Mouse (Mus musculus) CH12.LX (cell line): ENCODE data around the gene Edc3. TPM values are rescaled to one million over a fixed set of nuclear protein-coding genes. Genes with fewer than 3 reads are reported as not detected.

Experiments used
- DNase-seq: peaks from one replicate; pipeline ENCODE4 v3.0.0-alpha.2; 2013; ENCODE audit errors: extremely low read depth
- H3K27ac ChIP-seq: 2 replicates; pipeline ENCODE4 v1.5.1; 2012; ENCODE audit warnings: low read depth, mild to moderate bottlenecking, control low read depth, moderate library complexity; ENCODE audit not compliant: insufficient read depth
- H3K27me3 ChIP-seq: replicated peaks from 2 replicates; pipeline ENCODE3; 2012; ENCODE audit warnings: inconsistent platforms
- H3K36me3 ChIP-seq, 2 experiments: replicated peaks in 1 of 2; 2 replicates each; pipeline versions ENCODE3 to v1.6.1; 2012; ENCODE audit warnings: inconsistent platforms in 1 of 2, low read length in 1 of 2, mild to moderate bottlenecking in 1 of 2, mixed read lengths in 1 of 2, moderate library complexity in 1 of 2; ENCODE audit not compliant: control insufficient read depth in 1 of 2, insufficient read depth in 1 of 2
- H3K4me1 ChIP-seq, 2 experiments: 2 replicates each; pipeline ENCODE4 v1.6.1; 2012; ENCODE audit warnings: inconsistent platforms in 1 of 2, moderate library complexity in 1 of 2; ENCODE audit not compliant: insufficient read depth in 2 of 2, control insufficient read depth in 1 of 2
- H3K4me2 ChIP-seq: 2 replicates; pipeline ENCODE4 v1.6.1; 2012; ENCODE audit warnings: low read depth, mild to moderate bottlenecking, control low read depth; ENCODE audit not compliant: poor library complexity, insufficient read depth, severe bottlenecking
- H3K4me3 ChIP-seq, 3 experiments: fragments of 150-350 bp in 1 of 3; sonication (generic) in 1 of 3; replicated peaks in 1 of 3; 2 replicates each; pipeline versions ENCODE3 to v1.5.1; 2011 to 2012; ENCODE audit warnings: low read depth in 2 of 3, low read length in 2 of 3, mild to moderate bottlenecking in 2 of 3, moderate library complexity in 2 of 3, control low read depth in 1 of 3, improper control_type of control experiment in 1 of 3, inconsistent platforms in 1 of 3, mixed read lengths in 1 of 3; ENCODE audit not compliant: poor library complexity in 1 of 3
- H3K79me2 ChIP-seq: replicated peaks from 2 replicates; pipeline ENCODE4 v1.6.1; 2012; ENCODE audit warnings: mild to moderate bottlenecking, moderate library complexity; ENCODE audit not compliant: control insufficient read depth, poor library complexity, insufficient read depth, severe bottlenecking; ENCODE audit errors: extremely low read depth
- H3K9ac ChIP-seq: 2 replicates; pipeline ENCODE4 v1.6.1; 2012; ENCODE audit warnings: low read depth, mild to moderate bottlenecking, control low read depth, moderate library complexity; ENCODE audit not compliant: insufficient read depth
- H3K9me3 ChIP-seq: replicated peaks from 2 replicates; pipeline ENCODE3; 2012; ENCODE audit warnings: low read length, inconsistent platforms, mixed read lengths
- BHLHE40 ChIP-seq: IDR thresholded peaks from 2 replicates; pipeline ENCODE4 v1.6.1; 2011; ENCODE audit warnings: mild to moderate bottlenecking, low read depth, low read length, improper control_type of control experiment
- E2F4 ChIP-seq: IDR thresholded peaks from 2 replicates; pipeline ENCODE4 v1.6.1; 2011; ENCODE audit warnings: low read depth, low read length, improper control_type of control experiment; ENCODE audit not compliant: insufficient replicate concordance
- ELF1 ChIP-seq: IDR thresholded peaks from 2 replicates; pipeline ENCODE4 v1.6.1; 2014; ENCODE audit warnings: low read depth, mild to moderate bottlenecking, inconsistent platforms, low read length, improper control_type of control experiment
- ETS1 ChIP-seq: conservative IDR thresholded peaks from 2 replicates; pipeline ENCODE4 v1.6.1; 2012; ENCODE audit warnings: low read depth, mild to moderate bottlenecking, inconsistent platforms, low read length, improper control_type of control experiment, moderate library complexity
- GABPA ChIP-seq: IDR thresholded peaks from 2 replicates; pipeline ENCODE4 v1.6.1; 2012; ENCODE audit warnings: low read depth, low read length, improper control_type of control experiment, inconsistent platforms; ENCODE audit not compliant: insufficient replicate concordance
- IRF4 ChIP-seq: IDR thresholded peaks from 2 replicates; pipeline ENCODE4 v1.6.1; 2014; ENCODE audit warnings: low read depth, mild to moderate bottlenecking, inconsistent platforms, low read length, improper control_type of control experiment
- JUN ChIP-seq: IDR thresholded peaks from 2 replicates; pipeline ENCODE4 v1.6.1; 2011; ENCODE audit warnings: low read depth, mild to moderate bottlenecking, low read length, improper control_type of control experiment, moderate library complexity; ENCODE audit not compliant: insufficient read depth
- JUND ChIP-seq: conservative IDR thresholded peaks from 2 replicates; pipeline ENCODE4 v1.6.1; 2011; ENCODE audit warnings: low read depth, low read length, improper control_type of control experiment
- MAZ ChIP-seq: IDR thresholded peaks from 2 replicates; pipeline ENCODE4 v1.6.1; 2012; ENCODE audit warnings: low read depth, mild to moderate bottlenecking, inconsistent platforms, low read length, improper control_type of control experiment, moderate library complexity
- MEF2A ChIP-seq: IDR thresholded peaks from 2 replicates; pipeline ENCODE4 v1.6.1; 2014; ENCODE audit warnings: low read depth, mild to moderate bottlenecking, inconsistent platforms, low read length, improper control_type of control experiment, borderline replicate concordance
- NELFE ChIP-seq: IDR thresholded peaks from 2 replicates; pipeline ENCODE4 v1.6.1; 2011; ENCODE audit warnings: low read depth, low read length, improper control_type of control experiment
- NRF1 ChIP-seq: IDR thresholded peaks from 2 replicates; pipeline ENCODE4 v1.6.1; 2014; ENCODE audit warnings: low read depth, mild to moderate bottlenecking, inconsistent platforms, low read length, improper control_type of control experiment, moderate library complexity
- POLR2A ChIP-seq: IDR thresholded peaks from 2 replicates; pipeline ENCODE4 v1.6.1; 2011; ENCODE audit warnings: low read depth, mild to moderate bottlenecking, improper control_type of control experiment, low read length
- POLR2AphosphoS2 ChIP-seq: IDR thresholded peaks from 2 replicates; pipeline ENCODE4 v1.6.1; 2011; ENCODE audit warnings: low read depth, low read length, improper control_type of control experiment
- SIN3A ChIP-seq: IDR thresholded peaks from 2 replicates; pipeline ENCODE4 v1.6.1; 2012; ENCODE audit warnings: low read length, improper control_type of control experiment, inconsistent platforms
- TBP ChIP-seq: conservative IDR thresholded peaks from 2 replicates; pipeline ENCODE4 v1.6.1; 2011; ENCODE audit warnings: low read depth, low read length, improper control_type of control experiment
- USF1 ChIP-seq: IDR thresholded peaks from 2 replicates; pipeline ENCODE4 v1.6.1; 2014; ENCODE audit warnings: low read depth, mild to moderate bottlenecking, inconsistent platforms, low read length, improper control_type of control experiment
- USF2 ChIP-seq: conservative IDR thresholded peaks from 2 replicates; pipeline ENCODE4 v1.6.1; 2011; ENCODE audit warnings: low read depth, low read length, improper control_type of control experiment
- ZMIZ1 ChIP-seq: IDR thresholded peaks from 2 replicates; pipeline ENCODE4 v1.6.1; 2012; ENCODE audit warnings: low read depth, mild to moderate bottlenecking, inconsistent platforms, low read length, improper control_type of control experiment
- dilution Hi-C: fragments of 300-500 bp; cut with MboI; formaldehyde crosslinking; loops from 2 replicates; pipeline ENCODE4 v1.14.3; 2020; ENCODE audit warnings: low sequenced_read_pairs; ENCODE audit not compliant: extremely low pct_unique_long_range_greater_than_20kb, extremely low pct_ligation_motif_present
- in situ Hi-C: fragments of 300-500 bp; cut with MboI; formaldehyde crosslinking; loops from 3 replicates; pipeline ENCODE4 v1.14.3; 2019; ENCODE audit warnings: low sequenced_read_pairs, low pct_ligation_motif_present, low pct_unique_long_range_greater_than_20kb, mixed read lengths
- polyA plus RNA-seq: library from polyadenylated mRNA; unstranded; fragments of >175 nt; gene quantifications from 2 replicates; pipeline ENCODE4 v1.2.1, GENCODE M21; 2012; ENCODE audit warnings: low read depth; ENCODE audit not compliant: insufficient read length
- total RNA-seq, 2 experiments: library from RNA; depleted of rRNA; stranded (reverse); fragments of 300-350 nt in 1 of 2; fragments of >200 nt in 1 of 2; gene quantifications; 2 replicates each; pipeline ENCODE4 v1.2.3; 2012 to 2014

The Edc3 gene
- total and polyA plus RNA-seq, 3 experiments: 10.6 to 24.1 (median 13.6) TPM

GRCm38 (mm10) chr9:57686011-57686410 is 22.3 kb upstream of the Edc3 start:
- Histone ChIP-seq H3K4me3 (no peak overlapping the region), H3K27ac (no peak overlapping the region), H3K4me1 (no peaks in the 10 kb centered on the region), H3K4me2 (no peak overlapping the region), H3K9ac (no peak overlapping the region), H3K9me3 (no peaks in the 10 kb centered on the region), H3K79me2 (no peaks in the 10 kb centered on the region), H3K36me3 (no peaks in the 10 kb centered on the region), H3K27me3 (peaks cover 25% of the 10 kb centered on the region)
- in situ Hi-C loops (no loop called here), dilution Hi-C loops (no loop called here)
- TF ChIP-seq TBP (no peak), USF1 (no peak), E2F4 (no peak), SIN3A (no peak), GABPA (no peak), ETS1 (no peak), POLR2AphosphoS2 (no peak), BHLHE40 (no peak), JUN (no peak)
- no peak for DNase-seq

GRCm38 (mm10) chr9:57687751-57688150 is 20.6 kb upstream of the Edc3 start, which contains the start of gene Cyp1a1:
Cyp1a1 (plus strand) TSS chr9:57687928.
- no peaks in the 10 kb centered on the region for H3K4me1 ChIP-seq
- no peak within 1 kb of the TSS for H3K27ac ChIP-seq
- peaks cover 24% of the 10 kb centered on the region for H3K27me3 ChIP-seq
- no peaks in the 10 kb centered on the region for H3K9me3 ChIP-seq
- dilution Hi-C loops: no loop called here
- TF ChIP-seq USF2 (no peak), ZMIZ1 (no peak), MEF2A (no peak), MAZ (no peak), IRF4 (no peak), JUN (no peak), NRF1 (no peak), JUND (no peak), E2F4 (no peak), SIN3A (no peak), NELFE (no peak), ELF1 (no peak), POLR2A (no peak), ETS1 (no peak)
- H3K79me2 ChIP-seq: no peaks in the 10 kb centered on the region
- no peak within 1 kb of the TSS for H3K4me3 ChIP-seq
- in situ Hi-C loops: no loop called here
- no peak within 1 kb of the TSS for H3K4me2 ChIP-seq
- H3K9ac ChIP-seq: no peak within 1 kb of the TSS
- no peak for DNase-seq
- no peaks in the 10 kb centered on the region for H3K36me3 ChIP-seq
